Mouse (Mus musculus): ENCODE data around the gene Unc119.

GRCm38 (mm10) chr11:78343381-78344327 is at the start of gene Unc119:
- TF ChIP-seq CTCF (IDR thresholded peaks at IDR 0.05; ENCODE audit: low read depth) = no peak
- TF ChIP-seq EP300 (IDR thresholded peaks at IDR 0.05; ENCODE audit: low read depth) = no peak
